In the genomic region with DNA sequence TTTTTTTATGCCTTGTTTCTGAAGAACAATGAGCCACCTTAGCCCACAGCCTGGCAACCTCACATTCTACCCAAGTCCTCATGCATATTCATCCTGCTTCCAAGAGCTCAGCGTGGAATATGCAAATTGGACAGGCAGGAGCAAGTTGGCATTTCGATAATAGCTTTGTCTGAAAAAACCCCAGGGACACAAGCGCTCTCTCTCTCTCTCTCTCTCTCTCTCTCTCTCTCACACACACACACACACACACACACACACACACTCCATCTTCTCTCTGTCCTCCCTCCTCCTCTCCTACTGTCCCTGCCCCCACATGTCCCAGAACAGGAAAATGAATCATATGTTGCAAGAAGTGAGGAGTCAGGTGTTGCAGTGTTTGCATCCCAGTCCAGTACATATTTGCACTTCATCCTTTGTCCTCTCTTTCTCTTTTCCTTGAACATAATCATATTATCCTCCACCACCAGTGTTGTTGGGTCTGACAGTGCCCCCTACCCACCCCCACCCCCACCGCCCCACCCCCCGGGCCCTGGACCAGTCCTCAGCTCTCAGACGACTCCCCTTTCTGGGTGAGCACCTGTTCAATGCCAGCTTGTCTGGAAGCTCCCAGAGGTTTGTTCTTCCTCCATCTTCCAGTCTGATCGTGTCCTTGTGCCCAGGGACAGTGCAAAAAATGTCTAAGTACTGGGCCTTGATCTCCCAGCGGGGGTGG, we compare ENCODE assay signal across 11 mouse cellular contexts.
DNase-seq lines count a peak whose midpoint lies in the region; ATAC-seq and TF ChIP-seq lines count a peak whose summit lies in the region.
"Had no signal": no experiment of that assay in that cellular context is flagged by ENCODE, and none has a peak within 500 bp of the region (broad histone marks: within the 10 kb centered on the region; RNA-seq: fewer than 3 reads in every experiment).

No protein-coding gene starts in this region.

- peaks cover 21% of the 10 kb centered on the region for H3K4me1 ChIP-seq in hindbrain, embryonic 12.5 days
- peaks cover 19% of the 10 kb centered on the region for H3K4me1 ChIP-seq in midbrain, embryonic 12.5 days
- H3K4me1 ChIP-seq in lung, postnatal 0 days (ENCODE audit: insufficient read depth, low read depth, low read length) = no peaks in the 10 kb centered on the region

- TF ChIP-seq CTCF in lung, postnatal 0 days (IDR thresholded peaks at IDR 0.05) = no peak

- peak; percentile 80 for DNase-seq in right cerebral cortex, adult 18-20 months
- DNase-seq in right cerebral cortex, postnatal 4 days = no peak
- DNase-seq in urinary bladder, postnatal 10 days (ENCODE audit: low spot score) = no peak
- DNase-seq in thymus, postnatal 14 days = no peak
- no peak for DNase-seq in kidney, postnatal 10 days
- no peak for DNase-seq in lung, postnatal 0 days (ENCODE audit: low spot score)
- DNase-seq: adrenal gland, adult 2 months; heart, postnatal 4 days; lung, embryonic 14.5 days had no signal

- TF ChIP-seq EP300 in lung, postnatal 0 days (IDR thresholded peaks at IDR 0.05) = no peak

- WGBS in hindbrain, embryonic 12.5 days = 27% methylated on average over 8 of the region's 8 CpGs
- WGBS in midbrain, embryonic 12.5 days = 37% methylated on average over 8 of the region's 8 CpGs
- WGBS in lung, postnatal 0 days = 40% methylated on average over 8 of the region's 8 CpGs

- H3K9ac ChIP-seq in hindbrain, embryonic 12.5 days = no peak overlapping the region
- 0 out of 2 replicates have a peak overlapping the region, but pooled peaks have one; percentile 6 for H3K9ac ChIP-seq in midbrain, embryonic 12.5 days (replicated peaks)
- H3K9ac ChIP-seq in lung, postnatal 0 days (replicated peaks; ENCODE audit: low read depth) = no peak overlapping the region
- H3K9ac ChIP-seq: lung, embryonic 14.5 days had no signal

- no peaks in the 10 kb centered on the region for H3K9me3 ChIP-seq in hindbrain, embryonic 12.5 days (replicated peaks)
- no peaks in the 10 kb centered on the region for H3K9me3 ChIP-seq in midbrain, embryonic 12.5 days
- no peaks in the 10 kb centered on the region for H3K9me3 ChIP-seq in lung, postnatal 0 days (ENCODE audit: low read length)

- H3K4me3 ChIP-seq in hindbrain, embryonic 12.5 days = no peak overlapping the region
- H3K4me3 ChIP-seq in midbrain, embryonic 12.5 days = no peak overlapping the region
- H3K4me3 ChIP-seq in lung, postnatal 0 days (ENCODE audit: low read depth, low read length) = no peak overlapping the region

- peak overlapping the region; percentile 77 for H3K27ac ChIP-seq in hindbrain, embryonic 12.5 days
- H3K27ac ChIP-seq in midbrain, embryonic 12.5 days (replicated peaks) = peak overlapping the region; percentile 81
- no peak overlapping the region for H3K27ac ChIP-seq in lung, postnatal 0 days (ENCODE audit: low read length)

- peak; percentile 94 for ATAC-seq in hindbrain, embryonic 12.5 days (ENCODE audit: low FRiP score)
- ATAC-seq in midbrain, embryonic 12.5 days (ENCODE audit: low FRiP score, low read depth) = peak; percentile 89
- ATAC-seq in lung, postnatal 0 days = no peak

- no peak overlapping the region for H3K4me2 ChIP-seq in hindbrain, embryonic 12.5 days (replicated peaks)
- peak overlapping the region; percentile 21; the same call in 1 of the 2 replicates for H3K4me2 ChIP-seq in midbrain, embryonic 12.5 days (replicated peaks)
- H3K4me2 ChIP-seq in lung, postnatal 0 days (replicated peaks; ENCODE audit: low read depth, low read length) = no peak overlapping the region
- H3K4me2 ChIP-seq: lung, embryonic 14.5 days had no signal

- peaks cover 27% of the 10 kb centered on the region for H3K36me3 ChIP-seq in hindbrain, embryonic 12.5 days
- peaks cover 29% of the 10 kb centered on the region for H3K36me3 ChIP-seq in midbrain, embryonic 12.5 days
- H3K36me3 ChIP-seq in lung, postnatal 0 days (ENCODE audit: insufficient read depth, low read length) = no peaks in the 10 kb centered on the region

- H3K27me3 ChIP-seq in hindbrain, embryonic 12.5 days = no peaks in the 10 kb centered on the region
- no peaks in the 10 kb centered on the region for H3K27me3 ChIP-seq in midbrain, embryonic 12.5 days
- H3K27me3 ChIP-seq in lung, postnatal 0 days (replicated peaks; ENCODE audit: insufficient read depth, low read length) = no peaks in the 10 kb centered on the region
